Mouse (Mus musculus): Measurements from ENCODE around the gene Ankrd11.
"Not testable (repeated sequence)": the region's sequence is repeated elsewhere in the genome, so short reads cannot be mapped to it uniquely, and the experiment has no call there.

The Ankrd11 gene

GRCm38 (mm10) chr8:123039376-123040109 lies 2.5 kb downstream of the Ankrd11 start:
- no peak for DNase-seq

GRCm38 (mm10) chr8:123038351-123038750 lies 3.7 kb downstream of the Ankrd11 start:
- DNase-seq, result no peak

- DNase-seq, result no peak
These were observed 4.6 kb downstream of the Ankrd11 start for GRCm38 (mm10) chr8:123037487-123037886.

- no peak for DNase-seq
These were observed 5.1 kb downstream of the Ankrd11 start for GRCm38 (mm10) chr8:123036956-123037355.

- DNase-seq, result no peak
These were observed 7.9 kb downstream of the Ankrd11 start for GRCm38 (mm10) chr8:123034171-123034570.

- no peak for DNase-seq
These were observed 8.6 kb downstream of the Ankrd11 start for GRCm38 (mm10) chr8:123033431-123033830.

- no peak for DNase-seq
These were observed 9.3 kb downstream of the Ankrd11 start for GRCm38 (mm10) chr8:123032730-123033129.

- DNase-seq, result no peak
These were observed 10.6 kb downstream of the Ankrd11 start for GRCm38 (mm10) chr8:123031321-123031978.

GRCm38 (mm10) chr8:123030091-123030490 lies 12.0 kb downstream of the Ankrd11 start:
- not testable (repeated sequence) for DNase-seq

GRCm38 (mm10) chr8:123027786-123028185 lies 14.3 kb downstream of the Ankrd11 start:
- DNase-seq, result no peak

GRCm38 (mm10) chr8:123025951-123026351 lies 16.1 kb downstream of the Ankrd11 start:
- DNase-seq, result no peak

GRCm38 (mm10) chr8:123024226-123024625 lies 17.9 kb downstream of the Ankrd11 start:
- DNase-seq, result no peak

GRCm38 (mm10) chr8:123022727-123023126 lies 19.4 kb downstream of the Ankrd11 start:
- DNase-seq, result no peak

- no peak for DNase-seq
These were observed 20.8 kb downstream of the Ankrd11 start for GRCm38 (mm10) chr8:123021259-123021658.

GRCm38 (mm10) chr8:123020859-123021258 lies 21.2 kb downstream of the Ankrd11 start:
- no peak for DNase-seq

GRCm38 (mm10) chr8:123020084-123020483 lies 22.0 kb downstream of the Ankrd11 start:
- no peak for DNase-seq

- DNase-seq, result no peak
These were observed 23.5 kb downstream of the Ankrd11 start for GRCm38 (mm10) chr8:123018484-123019164.

GRCm38 (mm10) chr8:123017143-123017542 lies 24.9 kb downstream of the Ankrd11 start:
- DNase-seq, result no peak

- no peak for DNase-seq
These were observed 27.0 kb downstream of the Ankrd11 start for GRCm38 (mm10) chr8:123015074-123015473.

GRCm38 (mm10) chr8:123014429-123014828 lies 27.6 kb downstream of the Ankrd11 start:
- DNase-seq, result no peak

GRCm38 (mm10) chr8:123011321-123011720 lies 30.8 kb downstream of the Ankrd11 start:
- DNase-seq, result no peak

- no peak for DNase-seq
These were observed 36.3 kb downstream of the Ankrd11 start for GRCm38 (mm10) chr8:123005805-123006204.

- no peak for DNase-seq
These were observed 36.7 kb downstream of the Ankrd11 start for GRCm38 (mm10) chr8:123005328-123005727.

Measured in cerebellum, adult 11 months (tissue).